Mouse (Mus musculus): ENCODE measurements at regions not wholly inside any gene's neighbourhood (a gene's known extent, or its start where the extent isn't known, plus 50 kb on each side); places are given as distances from the start of the nearest gene placed in this dataset.
A peak's percentile ranks its signal among the peaks of the same experiment; 100 is the strongest.

- no peak for DNase-seq (ENCODE audit: low spot score)
Observed at GRCm38 (mm10) chr16:29799893-29800292, 220.8 kb downstream of the Opa1 start.

DNA sequence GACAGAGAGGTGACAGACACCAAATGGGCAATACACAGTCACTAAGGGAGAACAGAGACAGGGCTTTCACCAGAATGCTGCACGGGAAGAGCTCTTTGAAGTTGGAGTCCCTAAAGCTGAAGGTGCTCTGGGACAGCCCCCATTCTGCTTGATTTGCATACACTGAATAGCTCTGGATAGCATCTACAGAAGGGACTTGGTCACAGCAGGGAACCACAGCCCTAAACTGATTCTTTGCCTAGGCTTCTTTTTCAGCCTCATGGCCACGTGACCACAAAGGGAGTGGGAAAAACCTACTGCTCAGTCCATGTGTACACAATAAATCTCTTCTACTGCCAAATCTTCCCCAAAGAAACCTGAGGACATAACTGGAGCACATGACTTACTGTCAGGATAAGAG, 221.3 kb downstream of the Opa1 start:
- DNase-seq (ENCODE audit: low spot score) = no peak

DNA sequence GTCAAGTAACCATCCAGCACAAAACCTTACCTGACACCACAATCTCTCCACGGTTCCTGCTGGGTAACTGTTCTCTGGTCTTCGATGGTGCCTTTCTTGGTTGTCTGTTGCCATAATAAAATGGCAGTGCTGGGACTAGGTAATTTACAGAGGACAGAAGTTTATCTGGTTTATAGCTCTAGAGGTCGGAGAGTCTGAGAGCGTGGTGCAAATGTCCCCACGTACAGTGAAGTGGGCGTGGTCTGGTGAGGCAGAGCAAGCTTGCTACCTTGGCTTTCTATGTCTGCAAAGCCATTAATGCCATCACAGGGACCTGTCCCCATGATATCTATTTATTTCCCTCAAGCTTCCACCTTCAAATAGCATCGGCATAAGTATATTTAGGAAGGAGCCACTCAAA, 223.0 kb downstream of the Opa1 start:
- DNase-seq (ENCODE audit: low spot score) = no peak

- DNase-seq (ENCODE audit: low spot score) = no peak
Observed at GRCm38 (mm10) chr16:29802603-29803002, 223.5 kb downstream of the Opa1 start.

DNA sequence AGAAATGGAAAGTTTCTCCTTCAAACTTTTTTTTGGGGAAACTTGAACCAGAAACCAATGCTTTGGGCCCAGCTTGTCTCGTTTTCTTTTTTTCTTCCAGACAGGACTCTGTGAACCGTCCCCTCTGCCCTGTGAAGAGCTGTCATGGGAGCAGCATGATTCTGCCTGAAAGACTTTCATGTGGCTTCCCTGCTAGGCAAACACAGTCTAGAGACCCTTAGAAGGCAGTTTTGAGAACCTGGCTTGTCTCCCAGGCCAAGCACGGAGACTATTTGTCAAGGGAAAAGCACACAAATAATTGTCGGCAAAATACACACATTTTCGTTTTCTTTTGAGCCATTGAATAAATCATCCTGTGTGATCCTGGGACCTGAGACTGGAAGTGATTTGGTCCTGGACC, 228.7 kb downstream of the Opa1 start:
- peak; percentile 13 for DNase-seq (ENCODE audit: low spot score)

GRCm38 (mm10) chr16:29808851-29809250, 229.7 kb downstream of the Opa1 start:
- peak; percentile 42 for DNase-seq (ENCODE audit: low spot score)

DNA sequence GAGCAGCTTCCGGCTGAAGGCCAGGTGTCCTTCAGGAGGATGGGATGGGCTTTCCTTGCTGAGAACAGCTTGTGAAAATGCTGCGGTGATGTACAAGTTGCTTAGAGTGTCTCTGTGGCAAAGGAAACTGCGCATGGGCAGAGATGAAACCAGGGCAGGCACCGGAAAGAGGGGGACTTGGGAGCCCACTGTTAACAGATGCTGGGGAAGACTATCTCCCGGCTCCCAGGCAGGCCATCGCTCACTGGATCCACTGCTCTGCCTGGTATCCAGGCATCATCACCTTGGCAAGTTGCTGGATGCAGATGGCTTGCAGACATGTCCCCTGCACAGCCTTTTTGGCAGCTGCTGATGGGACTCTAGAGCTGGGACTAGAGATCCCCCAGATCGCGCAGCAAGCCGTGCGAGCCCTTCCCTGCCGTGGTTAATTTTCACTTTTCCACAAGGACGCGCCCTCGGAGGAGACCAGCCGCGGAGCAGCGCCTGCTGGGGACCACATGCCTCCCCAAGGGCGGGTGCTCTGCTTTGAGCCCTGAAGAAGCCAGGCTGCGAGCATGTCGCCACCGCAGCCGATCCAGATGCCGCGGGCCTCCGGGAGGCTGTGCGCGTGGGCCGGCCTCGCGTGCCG, 234.4 kb downstream of the Opa1 start:
- DNase-seq (ENCODE audit: low spot score) = peak; percentile 71

DNA sequence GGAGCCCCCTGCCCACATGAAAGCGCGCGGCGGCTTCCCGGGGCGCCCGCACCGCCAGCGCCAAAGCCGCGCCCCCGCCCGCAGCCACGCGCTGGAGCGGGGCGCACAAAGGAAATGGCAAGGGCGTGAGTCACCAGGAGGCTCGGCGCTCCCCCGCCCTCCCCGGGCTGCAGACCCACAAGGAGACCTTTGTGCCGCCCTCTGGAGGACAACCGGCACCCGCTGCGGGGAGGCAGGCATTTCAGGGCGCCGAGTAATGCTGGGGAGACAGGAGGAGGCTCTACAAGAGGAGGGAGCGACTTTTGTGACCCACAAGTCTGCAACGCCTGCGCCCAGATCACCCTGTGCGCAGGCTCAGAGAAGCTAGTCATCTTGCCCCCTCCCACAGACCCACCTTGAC, 234.9 kb downstream of the Opa1 start:
- DNase-seq (ENCODE audit: low spot score) = peak; percentile 92

GRCm38 (mm10) chr16:29814655-29815054, 235.5 kb downstream of the Opa1 start:
- no peak for DNase-seq (ENCODE audit: low spot score)

GRCm38 (mm10) chr16:29815200-29815599, 236.1 kb downstream of the Opa1 start:
- DNase-seq (ENCODE audit: low spot score) = no peak

- no peak for DNase-seq (ENCODE audit: low spot score)
Observed at GRCm38 (mm10) chr16:29815632-29816337, 236.7 kb downstream of the Opa1 start.

DNA sequence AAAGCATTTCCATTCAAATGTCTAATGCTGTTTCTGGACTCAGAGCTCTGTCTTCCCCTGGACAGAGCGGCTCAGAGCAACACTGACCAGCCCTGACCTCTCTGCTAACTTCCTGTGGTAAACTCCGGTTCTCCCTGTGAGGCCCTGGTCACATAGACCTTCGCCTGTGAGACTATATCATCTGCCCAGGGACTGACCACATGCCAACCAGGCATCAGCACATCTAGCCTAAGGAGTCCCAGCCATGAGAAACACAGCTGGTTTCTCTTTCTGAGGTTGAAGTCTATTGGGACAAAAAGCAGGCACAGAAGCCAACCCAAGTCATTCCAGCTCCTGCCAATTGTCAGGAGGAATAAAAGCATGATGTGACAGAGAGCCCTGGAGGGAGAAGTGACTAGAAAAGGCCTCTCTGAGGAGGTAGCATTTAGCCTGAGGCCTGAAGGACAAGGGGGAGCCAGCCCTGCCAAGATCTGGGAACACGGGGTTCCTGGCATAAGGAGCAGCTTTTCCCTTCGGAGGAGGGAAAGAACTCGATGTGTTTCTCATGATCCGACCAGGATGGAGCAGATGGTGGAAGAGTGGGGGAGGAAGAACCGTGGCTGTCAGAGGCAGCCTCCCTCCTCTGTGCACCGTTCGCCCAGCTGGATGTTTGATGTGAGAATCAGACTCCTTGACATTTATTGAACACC, 237.7 kb downstream of the Opa1 start:
- no peak for DNase-seq (ENCODE audit: low spot score)

DNA sequence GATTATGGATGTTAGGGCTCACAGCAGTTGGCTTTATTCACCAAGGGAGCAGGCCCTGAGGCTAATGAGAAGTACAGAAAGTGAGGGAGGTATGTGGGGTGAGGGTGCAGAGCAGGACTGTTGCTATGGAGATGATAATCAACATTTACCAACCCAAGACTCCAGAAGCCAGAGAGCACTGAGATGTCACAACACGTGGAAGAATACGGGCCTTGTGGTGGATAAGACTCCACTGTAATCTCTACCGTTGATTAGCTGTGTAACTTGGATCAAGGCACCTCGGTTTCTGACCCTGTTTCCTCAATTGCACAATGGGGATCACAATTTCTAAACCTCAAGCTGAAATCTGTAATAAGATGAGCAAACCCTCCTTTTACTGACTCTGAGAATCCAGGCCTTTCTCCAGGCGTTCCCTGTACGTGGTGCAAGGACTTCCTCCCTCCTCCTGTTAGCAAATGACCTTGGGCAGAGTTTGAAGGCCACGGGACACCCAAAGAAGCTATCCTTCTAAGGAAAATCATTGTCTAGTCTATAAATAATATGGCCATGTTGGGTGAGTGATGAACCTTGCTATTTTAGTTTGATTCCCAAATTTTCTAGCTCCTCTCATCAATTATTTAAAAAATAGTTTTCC, 239.8 kb downstream of the Opa1 start:
- no peak for DNase-seq (ENCODE audit: low spot score)

- DNase-seq (ENCODE audit: low spot score) = no peak
Observed at GRCm38 (mm10) chr16:29820704-29821103, 241.6 kb downstream of the Opa1 start.

GRCm38 (mm10) chr16:29822110-29822509, 242.1 kb upstream of the Hes1 start:
- DNase-seq (ENCODE audit: low spot score) = no peak

DNA sequence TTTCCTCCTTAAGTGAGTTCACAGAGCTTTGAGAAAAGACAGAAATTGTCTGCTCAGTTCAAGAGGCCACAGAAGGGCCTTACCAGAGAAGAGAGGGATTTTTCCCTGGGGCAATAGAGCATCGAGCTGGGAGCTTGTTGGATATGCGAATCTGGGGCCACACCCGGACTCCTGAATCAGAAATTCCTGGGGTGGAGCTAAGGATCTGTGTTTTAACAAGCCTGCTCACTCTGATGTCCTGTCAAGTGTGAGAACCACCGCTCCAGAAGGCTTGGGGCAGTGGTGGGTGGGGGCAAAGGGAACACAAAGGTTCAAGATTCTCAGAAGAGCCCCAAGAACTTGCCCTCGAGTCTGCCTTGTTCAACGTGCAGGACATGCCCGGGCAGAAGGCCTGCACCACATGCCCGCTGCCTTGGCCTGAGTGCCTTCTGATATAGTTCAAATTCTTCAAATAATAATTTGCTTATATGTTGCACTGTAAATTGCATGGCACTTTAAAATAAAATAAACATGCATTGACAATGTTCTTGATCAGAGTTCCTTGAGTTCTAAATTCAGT, 241.3 kb upstream of the Hes1 start:
- no peak for DNase-seq (ENCODE audit: low spot score)

DNA sequence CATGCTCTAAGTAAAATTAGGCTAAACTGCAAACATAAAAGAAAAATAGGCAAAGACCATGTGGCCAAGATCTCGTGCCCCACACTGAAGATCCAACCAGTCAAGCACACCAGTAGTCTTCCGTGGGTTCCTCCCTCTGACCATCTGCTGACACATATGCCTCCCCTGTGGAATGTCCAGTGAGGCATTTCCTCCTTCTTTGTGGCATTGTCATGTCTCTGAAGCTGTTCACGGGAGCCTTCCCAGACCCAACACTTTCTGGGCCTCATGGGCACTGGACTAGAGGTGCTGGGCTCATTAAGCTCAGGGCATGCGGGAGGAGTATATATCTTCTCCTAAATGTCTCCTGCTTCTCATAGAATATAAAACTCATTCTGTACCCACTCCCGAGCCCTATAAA, 237.3 kb upstream of the Hes1 start:
- no peak for DNase-seq (ENCODE audit: low spot score)

DNA sequence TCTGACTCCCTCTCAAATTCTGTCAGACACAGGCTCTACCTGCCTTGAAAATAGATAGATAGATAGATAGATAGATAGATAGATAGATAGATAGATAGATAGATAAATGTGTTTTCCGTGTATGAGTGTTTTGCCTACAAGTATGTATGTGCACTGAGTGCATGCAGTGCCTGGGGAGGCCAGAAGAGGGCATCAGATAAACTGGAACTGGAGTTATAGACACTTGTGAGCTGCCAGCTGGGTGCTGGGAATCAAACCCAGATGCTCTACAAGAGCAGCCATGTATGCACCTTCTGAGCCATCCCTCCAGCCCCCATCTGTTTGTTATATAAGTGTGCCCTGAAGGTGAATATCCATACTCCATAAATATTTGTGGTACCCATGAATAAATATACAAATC, 236.4 kb upstream of the Hes1 start:
- DNase-seq (ENCODE audit: low spot score) = no peak

- DNase-seq (ENCODE audit: low spot score) = no peak
Observed at GRCm38 (mm10) chr16:29829457-29829856, 234.7 kb upstream of the Hes1 start.

- DNase-seq (ENCODE audit: low spot score) = no peak
Observed at GRCm38 (mm10) chr16:29830101-29830500, 234.1 kb upstream of the Hes1 start.

- DNase-seq (ENCODE audit: low spot score) = no peak
Observed at GRCm38 (mm10) chr16:29833298-29833697, 230.9 kb upstream of the Hes1 start.

GRCm38 (mm10) chr16:29833875-29834274, 230.3 kb upstream of the Hes1 start:
- no peak for DNase-seq (ENCODE audit: low spot score)

Data from thymus, postnatal 0 days (tissue).